Mouse (Mus musculus) liver, embryonic 14.5 days (tissue): ENCODE data around the gene Numbl.

Experiments
- CTCF ChIP-seq: IDR thresholded peaks from 2 replicates; pipeline ENCODE4 v1.5.1; 2016; ENCODE audit warnings: antibody characterized with exemption, low read depth, control low read depth
- EP300 ChIP-seq: IDR thresholded peaks from 2 replicates; pipeline ENCODE4 v1.6.1; 2016; ENCODE audit warnings: antibody characterized with exemption, low read depth

DNA sequence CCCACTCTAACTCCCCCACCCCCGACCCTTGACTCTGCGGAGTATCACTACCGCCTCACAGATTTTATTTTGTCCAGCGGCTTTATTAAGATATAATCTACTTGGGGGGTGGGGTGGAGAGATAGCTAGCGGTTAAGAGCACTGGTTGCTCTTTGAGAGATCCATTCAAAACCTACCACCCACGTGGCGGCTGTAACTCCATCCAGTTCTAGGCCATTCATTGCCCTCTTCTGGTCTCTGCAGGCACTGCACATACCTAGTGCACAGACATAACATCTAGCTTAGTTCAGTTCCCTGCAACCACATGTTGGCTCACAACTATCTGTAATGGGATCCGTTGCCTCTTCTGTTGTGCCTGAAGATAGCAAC, 27.4 kb downstream of the Numbl start:
- TF ChIP-seq EP300 (no peak), CTCF (peak; percentile 75)
